Mouse (Mus musculus) intestine, embryonic 14.5 days (tissue): ENCODE data around the gene Pak7. TPM values are rescaled to one million over a fixed set of nuclear protein-coding genes. Genes with fewer than 3 reads are reported as not detected.

Experiments used
- ATAC-seq: fragments of 200-750 bp; cut with Nextera tagmentation; replicated peaks from 2 replicates; pipeline ENCODE4 v1.8.0; 2017; ENCODE audit warnings: low read depth, moderate number of reproducible peaks, moderate TSS enrichment, moderate library complexity; ENCODE audit not compliant: low FRiP score, low TSS enrichment
- DNase-seq: peaks from one replicate; pipeline ENCODE4 v3.0.0-alpha.2; 2018; ENCODE audit warnings: low spot score
- H3K27ac ChIP-seq: fragments of 300-500 bp; sonication (generic); 2 replicates; pipeline ENCODE4 v1.5.1; 2014; ENCODE audit warnings: low read depth, mild to moderate bottlenecking, control low read depth
- H3K27me3 ChIP-seq: fragments of 300-500 bp; sonication (generic); replicated peaks from 2 replicates; pipeline ENCODE4 v1.6.1; 2014; ENCODE audit warnings: low read length, control low read depth; ENCODE audit not compliant: control insufficient read depth, insufficient read depth
- H3K36me3 ChIP-seq: fragments of 300-500 bp; sonication (generic); 2 replicates; pipeline ENCODE4 v1.6.1; 2014; ENCODE audit warnings: low read length, control low read depth; ENCODE audit not compliant: control insufficient read depth, insufficient read depth
- H3K4me1 ChIP-seq: fragments of 300-500 bp; sonication (generic); replicated peaks from 2 replicates; pipeline ENCODE4 v1.6.1; 2014; ENCODE audit warnings: low read length, control low read depth, mixed read lengths; ENCODE audit not compliant: control insufficient read depth, insufficient read depth
- H3K4me2 ChIP-seq: fragments of 300-500 bp; sonication (generic); 2 replicates; pipeline ENCODE4 v1.6.1; 2014; ENCODE audit warnings: low read length
- H3K4me3 ChIP-seq: fragments of 300-500 bp; sonication (generic); 2 replicates; pipeline ENCODE4 v1.5.1; 2014; ENCODE audit warnings: low read depth, low read length, control low read depth, mixed read lengths
- H3K9ac ChIP-seq: fragments of 300-500 bp; sonication (generic); 2 replicates; pipeline ENCODE4 v1.6.1; 2014; ENCODE audit warnings: mild to moderate bottlenecking, low read length
- H3K9me3 ChIP-seq: fragments of 300-500 bp; sonication (generic); 2 replicates; pipeline ENCODE4 v1.6.1; 2016; ENCODE audit warnings: low read length, control low read depth; ENCODE audit not compliant: control insufficient read depth
- WGBS: fragments of 180-500 bp; shearing (Covaris S2); extraction: QIAGEN DNeasy Blood & Tissue Kit; methylation state at CpG from one replicate; pipeline ENCODE4 v1.1.7; 2014; 5-methylcytosine and 5-hydroxymethylcytosine counted together
- polyA plus RNA-seq: library from polyadenylated mRNA; unstranded; fragments of >200 nt; fragmentation: Nextera tagmentation; extraction: Ambion mirVana; gene quantifications from 2 replicates; pipeline ENCODE4 v1.2.1, GENCODE M21; 2014

The Pak7 gene
- polyA plus RNA-seq, 1 experiment from 2014 or later: 1.1 TPM

GRCm38 (mm10) chr2:136140807-136141206 is 247.0 kb downstream of the Pak7 start:
- no peaks in the 10 kb centered on the region for H3K4me1 ChIP-seq
- no peaks in the 10 kb centered on the region for H3K36me3 ChIP-seq
- no peak overlapping the region for H3K4me3 ChIP-seq
- H3K4me2 ChIP-seq: no peak overlapping the region
- WGBS: 69% methylated on average over 2 of the region's 2 CpGs
- no peak overlapping the region for H3K27ac ChIP-seq
- no peaks in the 10 kb centered on the region for H3K9me3 ChIP-seq
- no peak overlapping the region for H3K9ac ChIP-seq
- DNase-seq (no peak), ATAC-seq (no peak)
- H3K27me3 ChIP-seq: no peaks in the 10 kb centered on the region

GRCm38 (mm10) chr2:136139159-136140069 is 248.4 kb downstream of the Pak7 start:
- H3K4me3 ChIP-seq: no peak overlapping the region
- no peak overlapping the region for H3K4me2 ChIP-seq
- H3K27ac ChIP-seq: no peak overlapping the region
- H3K4me1 ChIP-seq: no peaks in the 10 kb centered on the region
- WGBS: 58% methylated on average over 4 of the region's 4 CpGs
- H3K9ac ChIP-seq: no peak overlapping the region
- no peaks in the 10 kb centered on the region for H3K9me3 ChIP-seq
- H3K36me3 ChIP-seq: no peaks in the 10 kb centered on the region
- DNase-seq (no peak), ATAC-seq (no peak)
- no peaks in the 10 kb centered on the region for H3K27me3 ChIP-seq

- Histone ChIP-seq H3K4me1 (no peaks in the 10 kb centered on the region), H3K4me3 (no peak overlapping the region), H3K36me3 (no peaks in the 10 kb centered on the region), H3K27ac (no peak overlapping the region), H3K9me3 (no peaks in the 10 kb centered on the region), H3K9ac (no peak overlapping the region), H3K4me2 (no peak overlapping the region), H3K27me3 (no peaks in the 10 kb centered on the region)
- ATAC-seq (no peak), DNase-seq (no peak)
Measured at GRCm38 (mm10) chr2:136138451-136138850, 249.3 kb downstream of the Pak7 start.

GRCm38 (mm10) chr2:136121867-136122266 is 265.9 kb downstream of the Pak7 start:
- WGBS: 13% methylated on average over 6 of the region's 6 CpGs

GRCm38 (mm10) chr2:136118006-136118405 is 269.8 kb downstream of the Pak7 start:
- ATAC-seq (no peak), DNase-seq (no peak)
- H3K36me3 ChIP-seq: no peaks in the 10 kb centered on the region
- no peaks in the 10 kb centered on the region for H3K27me3 ChIP-seq
- no peak overlapping the region for H3K4me3 ChIP-seq
- H3K9ac ChIP-seq: no peak overlapping the region
- H3K4me1 ChIP-seq: no peaks in the 10 kb centered on the region
- H3K27ac ChIP-seq: no peak overlapping the region
- WGBS: 84% methylated on average over 2 of the region's 2 CpGs
- H3K4me2 ChIP-seq: no peak overlapping the region
- no peaks in the 10 kb centered on the region for H3K9me3 ChIP-seq

More at GRCm38 (mm10) chr2:136121867-136122266, 265.9 kb downstream of the Pak7 start:
- Histone ChIP-seq H3K27me3 (no peaks in the 10 kb centered on the region), H3K4me2 (no peak overlapping the region), H3K9me3 (no peaks in the 10 kb centered on the region), H3K4me1 (no peaks in the 10 kb centered on the region), H3K4me3 (no peak overlapping the region), H3K9ac (no peak overlapping the region), H3K36me3 (no peaks in the 10 kb centered on the region), H3K27ac (no peak overlapping the region)
- ATAC-seq (no peak), DNase-seq (no peak)

- ATAC-seq: no peak
- Histone ChIP-seq H3K9ac (no peak overlapping the region), H3K4me1 (peaks cover 3% of the 10 kb centered on the region; the same call in 1 of the 2 replicates), H3K4me2 (no peak overlapping the region), H3K27ac (no peak overlapping the region), H3K27me3 (no peaks in the 10 kb centered on the region), H3K36me3 (no peaks in the 10 kb centered on the region), H3K9me3 (no peaks in the 10 kb centered on the region), H3K4me3 (no peak overlapping the region)
- WGBS: 86% methylated on average over 6 of the region's 6 CpGs
- no peak for DNase-seq
Measured at GRCm38 (mm10) chr2:136113374-136113773, 274.4 kb downstream of the Pak7 start.

- WGBS: 10% methylated on average over 2 of the region's 2 CpGs
- Histone ChIP-seq H3K36me3 (no peaks in the 10 kb centered on the region), H3K9me3 (no peaks in the 10 kb centered on the region)
Measured at GRCm38 (mm10) chr2:136109038-136109363, 278.8 kb downstream of the Pak7 start.

GRCm38 (mm10) chr2:136108124-136109037 is 279.4 kb downstream of the Pak7 start:
- Histone ChIP-seq H3K27ac (no peak overlapping the region), H3K4me1 (peaks cover 3% of the 10 kb centered on the region; the same call in 1 of the 2 replicates), H3K9ac (no peak overlapping the region), H3K4me2 (no peak overlapping the region), H3K36me3 (no peaks in the 10 kb centered on the region), H3K4me3 (no peak overlapping the region), H3K9me3 (no peaks in the 10 kb centered on the region), H3K27me3 (no peaks in the 10 kb centered on the region)
- 38% methylated on average over 6 of the region's 6 CpGs for WGBS
- DNase-seq: no peak
- ATAC-seq: 0 out of 2 replicates have a peak, but pooled peaks have one; percentile 43

More at GRCm38 (mm10) chr2:136109038-136109363, 278.8 kb downstream of the Pak7 start:
- Histone ChIP-seq H3K4me1 (peaks cover 3% of the 10 kb centered on the region; the same call in 1 of the 2 replicates), H3K4me2 (no peak overlapping the region), H3K27me3 (no peaks in the 10 kb centered on the region), H3K4me3 (no peak overlapping the region), H3K9ac (no peak overlapping the region), H3K27ac (no peak overlapping the region)
- no peak for ATAC-seq
- no peak for DNase-seq
